Mouse (Mus musculus): ENCODE measurements around the gene Mrpl19.
A peak's percentile ranks its signal among the peaks of the same experiment; 100 is the strongest.

Mrpl19 gene

GRCm38 (mm10) chr6:81933281-81933680 lies 32.5 kb downstream of the Mrpl19 start:
- no peak for ATAC-seq (ENCODE audit: low TSS enrichment)

GRCm38 (mm10) chr6:81929402-81929801 lies 36.4 kb downstream of the Mrpl19 start:
- ATAC-seq (ENCODE audit: low TSS enrichment): peak; percentile 78

GRCm38 (mm10) chr6:81924304-81924703 lies 41.5 kb downstream of the Mrpl19 start:
- no peak for ATAC-seq (ENCODE audit: low TSS enrichment)

- peak; percentile 97 for ATAC-seq (ENCODE audit: low TSS enrichment)
Observed at GRCm38 (mm10) chr6:81923523-81924142, 42.1 kb downstream of the Mrpl19 start, which contains the start of gene Gcfc2. Gcfc2 (plus strand) TSS chr6:81923669.

GRCm38 (mm10) chr6:81912177-81912576 lies 53.6 kb downstream of the Mrpl19 start:
- peak; percentile 97 for ATAC-seq (ENCODE audit: low TSS enrichment)

GRCm38 (mm10) chr6:81911713-81912112 lies 54.0 kb downstream of the Mrpl19 start:
- ATAC-seq (ENCODE audit: low TSS enrichment): no peak

GRCm38 (mm10) chr6:81911244-81911643 lies 54.5 kb downstream of the Mrpl19 start:
- ATAC-seq (ENCODE audit: low TSS enrichment): peak; percentile 38; the same call in 1 of the 2 replicates

GRCm38 (mm10) chr6:81910302-81910855 lies 55.4 kb downstream of the Mrpl19 start:
- ATAC-seq (ENCODE audit: low TSS enrichment): no peak
